Mouse (Mus musculus): ENCODE measurements around the gene Erg.

GRCm38 (mm10) chr16:95449361-95449725, 137.1 kb downstream of the Erg start:
- TF ChIP-seq POLR2A (IDR thresholded peaks at IDR 0.05; ENCODE audit: low read depth, low read length) (no peak), CTCF (IDR thresholded peaks at IDR 0.05; ENCODE audit: borderline replicate concordance, insufficient read depth, low read length) (no peak)
